Mouse (Mus musculus) cerebellum, postnatal 10 days (tissue): ENCODE data around the gene Defa31.
"Not testable (repeated sequence)": the region's sequence is repeated elsewhere in the genome, so short reads cannot be mapped to it uniquely, and the experiment has no call there.

Experiments
- DNase-seq, 2 experiments: peaks; one replicate each; pipeline ENCODE4 v3.0.0; 2021; ENCODE audit warnings: mixed read lengths in 2 of 2

Defa31 gene

DNA sequence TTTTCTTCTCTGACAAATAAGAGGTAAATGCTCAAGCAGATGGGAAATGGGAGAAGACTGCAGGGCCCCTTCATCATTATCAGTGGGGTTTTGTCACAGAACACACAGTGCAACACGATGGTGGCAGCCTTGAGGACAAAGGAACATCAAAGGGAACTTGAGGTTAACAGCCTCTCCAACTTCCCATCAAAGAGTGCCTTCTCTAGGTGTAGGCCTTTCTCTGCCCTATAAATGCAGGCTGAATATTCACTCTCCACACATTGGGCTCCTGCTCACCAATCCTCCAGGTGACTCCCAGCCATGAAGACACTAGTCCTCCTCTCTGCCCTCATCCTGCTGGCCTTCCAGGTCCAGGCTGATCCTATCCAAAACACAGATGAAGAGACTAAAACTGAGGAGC lies at the start of gene Defa31:
TSS of gene Defa31 (plus strand) at position 301 of the 400 bp plus-strand sequence.
- not testable (repeated sequence) for DNase-seq

DNA sequence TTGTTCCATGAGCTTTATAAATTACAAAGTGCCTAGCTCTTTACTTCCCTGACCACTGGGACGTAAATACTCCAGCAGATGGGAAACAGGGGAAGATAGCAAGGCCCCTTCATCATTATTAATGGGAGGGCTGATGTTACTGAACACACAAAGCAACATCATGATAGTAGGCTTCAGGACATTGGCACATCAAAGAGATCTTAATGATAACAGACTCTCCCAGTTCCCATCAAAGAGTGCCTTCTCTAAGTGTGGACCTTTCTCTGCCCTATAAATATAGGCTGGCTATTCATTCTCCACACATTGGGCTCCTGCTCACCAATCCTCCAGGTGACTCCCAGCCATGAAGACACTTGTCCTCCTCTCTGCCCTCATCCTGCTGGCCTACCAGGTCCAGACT lies 29.4 kb upstream of the Defa31 start, which contains the start of gene Defa22:
TSS of gene Defa22 (plus strand) at position 301 of the 400 bp plus-strand sequence.
- not testable (repeated sequence) for DNase-seq

DNA sequence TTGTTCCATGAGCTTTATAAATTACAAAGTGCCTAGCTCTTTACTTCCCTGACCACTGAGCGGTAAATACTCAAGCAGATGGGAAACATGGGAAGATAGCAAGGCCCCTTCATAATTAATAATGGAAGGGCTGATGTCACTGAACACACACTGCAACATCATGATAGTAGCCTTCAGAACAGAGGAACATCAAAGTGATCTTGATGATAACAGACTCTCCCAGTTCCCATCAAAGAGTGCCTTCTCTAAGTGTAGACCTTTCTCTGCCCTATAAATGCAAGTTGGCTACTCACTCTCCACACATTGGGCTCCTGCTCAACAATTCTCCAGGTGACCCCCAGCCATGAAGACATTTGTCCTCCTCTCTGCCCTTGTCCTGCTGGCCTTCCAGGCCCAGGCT lies 9.8 kb downstream of the Defa31 start, which contains the start of gene Gm15293:
TSS of gene Gm15293 (plus strand) at position 301 of the 400 bp plus-strand sequence.
- not testable (repeated sequence) for DNase-seq
